Mouse (Mus musculus) heart, postnatal 0 days (tissue): ENCODE measurements around the gene 4930544D05Rik. TPM values are rescaled to one million over a fixed set of nuclear protein-coding genes. Genes with fewer than 3 reads are reported as not detected.

Experiments
- ATAC-seq: fragments of 200-750 bp; cut with Nextera tagmentation; 2 replicates; pipeline ENCODE4 v1.8.0; 2017; ENCODE audit warnings: low read depth, moderate number of reproducible peaks, moderate library complexity; ENCODE audit not compliant: insufficient read depth
- DNase-seq: peaks from one replicate; pipeline ENCODE4 v3.0.0-alpha.2; 2016; ENCODE audit warnings: low spot score
- H3K27ac ChIP-seq: fragments of 300-500 bp; sonication (generic); 2 replicates; pipeline ENCODE4 v1.5.1; 2014; ENCODE audit warnings: low read depth, mild to moderate bottlenecking
- H3K27me3 ChIP-seq: fragments of 300-500 bp; sonication (generic); 2 replicates; pipeline ENCODE4 v1.6.1; 2014; ENCODE audit warnings: low read length, mixed read lengths; ENCODE audit not compliant: control insufficient read depth, insufficient read depth
- H3K36me3 ChIP-seq: fragments of 300-500 bp; sonication (generic); replicated peaks from 2 replicates; pipeline ENCODE4 v1.6.1; 2014; ENCODE audit warnings: low read length, mixed read lengths; ENCODE audit not compliant: control insufficient read depth, insufficient read depth
- H3K4me1 ChIP-seq: fragments of 300-500 bp; sonication (generic); 2 replicates; pipeline ENCODE4 v1.6.1; 2014; ENCODE audit warnings: antibody characterized with exemption; ENCODE audit not compliant: control insufficient read depth, insufficient read depth
- H3K4me2 ChIP-seq: fragments of 300-500 bp; sonication (generic); 2 replicates; pipeline ENCODE4 v1.6.1; 2014; ENCODE audit warnings: low read depth, mild to moderate bottlenecking, low read length, moderate library complexity
- H3K4me3 ChIP-seq: fragments of 300-500 bp; sonication (generic); 2 replicates; pipeline ENCODE4 v1.5.1; 2014; ENCODE audit warnings: low read depth, low read length
- H3K9ac ChIP-seq: fragments of 300-500 bp; sonication (generic); replicated peaks from 2 replicates; pipeline ENCODE4 v1.6.1; 2014; ENCODE audit warnings: low read depth, low read length, mixed read lengths
- H3K9me3 ChIP-seq: fragments of 300-500 bp; sonication (generic); replicated peaks from 2 replicates; pipeline ENCODE4 v1.6.1; 2016; ENCODE audit warnings: low read length; ENCODE audit not compliant: control insufficient read depth
- CTCF ChIP-seq: IDR thresholded peaks from 2 replicates; pipeline ENCODE4 v1.5.1; 2016; ENCODE audit warnings: antibody characterized with exemption, control low read depth, low read depth
- EP300 ChIP-seq: IDR thresholded peaks from 2 replicates; pipeline ENCODE4 v1.6.1; 2016; ENCODE audit warnings: antibody characterized with exemption, low read depth
- WGBS: fragments of 180-500 bp; shearing (Covaris S2); extraction: QIAGEN DNeasy Blood & Tissue Kit; methylation state at CpG from one replicate; pipeline ENCODE4 v1.1.7; 2014; 5-methylcytosine and 5-hydroxymethylcytosine counted together
- polyA plus RNA-seq: library from polyadenylated mRNA; unstranded; fragments of >200 nt; fragmentation: Nextera tagmentation; extraction: Ambion mirVana; gene quantifications from 2 replicates; pipeline ENCODE4 v1.2.1, GENCODE M21; 2015
- total RNA-seq: library from RNA; depleted of rRNA; stranded (reverse); fragments of >200 nt; gene quantifications from 2 replicates; pipeline ENCODE4 v1.2.3, GENCODE M21; 2014; ENCODE audit warnings: low replicate concordance

Gene 4930544D05Rik
- total and polyA plus RNA-seq, 2 experiments from 2014 or later: not detected

- peak overlapping the region; percentile 100; the same call in 1 of the 2 replicates for H3K27ac ChIP-seq
- no peak for ATAC-seq
- no peak for DNase-seq
- H3K9ac ChIP-seq: 0 out of 2 replicates have a peak overlapping the region, but pooled peaks have one; percentile 13
- H3K4me2 ChIP-seq: peak overlapping the region; percentile 75
- no peaks in the 10 kb centered on the region for H3K27me3 ChIP-seq
- H3K9me3 ChIP-seq: no peaks in the 10 kb centered on the region
- peaks cover 21% of the 10 kb centered on the region for H3K4me1 ChIP-seq
- H3K4me3 ChIP-seq: peak overlapping the region; percentile 96
- H3K36me3 ChIP-seq: peaks cover 44% of the 10 kb centered on the region
- WGBS: 45% methylated on average over 12 of the region's 12 CpGs
- TF ChIP-seq EP300 (0 out of 2 replicates have a peak, but pooled peaks have one; percentile 21), CTCF (no peak)
Measured at GRCm38 (mm10) chr11:70652029-70652883, 36.6 kb downstream of the 4930544D05Rik start.

- ATAC-seq (no peak), DNase-seq (no peak)
- 37% methylated on average over 6 of the region's 6 CpGs for WGBS
- Histone ChIP-seq H3K27ac (peak overlapping the region; percentile 100), H3K4me1 (peaks cover 21% of the 10 kb centered on the region), H3K4me3 (peak overlapping the region; percentile 96), H3K4me2 (peak overlapping the region; percentile 75), H3K9ac (peak overlapping the region; percentile 99), H3K36me3 (peaks cover 44% of the 10 kb centered on the region), H3K27me3 (no peaks in the 10 kb centered on the region), H3K9me3 (no peaks in the 10 kb centered on the region)
- TF ChIP-seq EP300: no peak
- TF ChIP-seq CTCF: no peak
Measured at GRCm38 (mm10) chr11:70652884-70653344, 37.3 kb downstream of the 4930544D05Rik start.

- no peak for DNase-seq
- Histone ChIP-seq H3K9ac (peak overlapping the region; percentile 99), H3K9me3 (no peaks in the 10 kb centered on the region), H3K4me1 (peaks cover 25% of the 10 kb centered on the region), H3K4me3 (peak overlapping the region; percentile 96), H3K4me2 (peak overlapping the region; percentile 75), H3K27ac (peak overlapping the region; percentile 100), H3K27me3 (no peaks in the 10 kb centered on the region), H3K36me3 (peaks cover 43% of the 10 kb centered on the region)
- ATAC-seq: peak; percentile 28
- TF ChIP-seq EP300: peak; percentile 43; the same call in 1 of the 2 replicates
- no peak for TF ChIP-seq CTCF
- whole genome bisulfite sequencing: under 1% methylated on average over 59 of the region's 63 CpGs
Measured at GRCm38 (mm10) chr11:70653345-70654197, 37.9 kb downstream of the 4930544D05Rik start.

GRCm38 (mm10) chr11:70654198-70654922 is 38.7 kb downstream of the 4930544D05Rik start, which contains the start of gene Pfn1:
TSS of gene Pfn1 (minus strand) at chr11:70654644.
- Histone ChIP-seq H3K9ac (peak within 1 kb of the TSS; percentile 99), H3K4me1 (peaks cover 33% of the 10 kb centered on the region), H3K9me3 (no peaks in the 10 kb centered on the region), H3K36me3 (peaks cover 38% of the 10 kb centered on the region), H3K27me3 (no peaks in the 10 kb centered on the region), H3K4me2 (peak within 1 kb of the TSS; percentile 75), H3K4me3 (peak within 1 kb of the TSS; percentile 96), H3K27ac (peak within 1 kb of the TSS; percentile 100)
- DNase-seq (peak; percentile 87), ATAC-seq (peak; percentile 42)
- TF ChIP-seq EP300 (no peak; the same call in 1 of the 2 replicates), CTCF (no peak)
- WGBS: under 1% methylated on average over 52 of the region's 61 CpGs
